Mouse (Mus musculus) embryo, embryonic 11.5 days (tissue): ENCODE data around the gene Card9.

Experiments
- DNase-seq: peaks from one replicate; pipeline ENCODE4 v3.0.0-alpha.2; 2012; ENCODE audit warnings: low read depth, low spot score

Gene Card9

DNA sequence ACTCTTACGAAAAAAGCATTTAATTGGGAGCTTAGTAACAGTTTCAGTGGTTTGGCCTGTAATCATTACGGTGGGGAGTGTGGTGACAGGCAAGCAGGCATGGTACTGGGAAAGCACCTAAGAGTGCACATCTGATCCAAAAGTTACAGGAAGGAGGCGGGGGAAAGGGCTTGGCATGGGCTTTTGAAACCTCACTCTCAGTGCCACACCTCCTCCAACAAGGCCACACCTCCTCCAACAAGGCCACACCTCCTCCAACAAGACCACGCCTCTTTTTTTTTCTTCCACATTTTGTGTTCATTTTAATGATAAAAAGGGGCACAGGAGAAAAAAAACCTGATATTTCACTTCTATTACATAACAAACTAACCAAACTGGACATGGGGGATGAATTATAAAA, 32.9 kb downstream of the Card9 start:
- DNase-seq: no peak

GRCm38 (mm10) chr2:26325386-26326181, 35.1 kb downstream of the Card9 start:
- DNase-seq: peak; percentile 54

DNA sequence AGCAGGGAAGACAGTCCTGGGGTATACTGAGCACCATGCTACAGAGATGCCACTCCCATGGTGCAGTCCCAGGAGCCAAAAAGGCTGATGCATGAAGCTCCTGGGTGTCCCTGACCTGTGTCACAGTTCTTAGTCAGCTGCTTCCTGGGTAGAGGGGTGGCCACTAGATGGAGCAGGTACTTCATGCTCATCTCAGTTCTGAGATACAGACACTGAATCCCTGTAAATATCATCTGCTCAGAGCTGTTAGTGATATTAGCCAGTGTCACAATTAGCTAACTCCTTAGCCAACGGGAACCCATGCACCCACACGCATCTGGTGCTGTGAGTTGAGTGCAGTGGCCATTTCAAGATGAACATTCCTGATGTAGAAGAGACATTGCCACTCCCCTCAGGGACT, 35.8 kb downstream of the Card9 start:
- DNase-seq: no peak

DNA sequence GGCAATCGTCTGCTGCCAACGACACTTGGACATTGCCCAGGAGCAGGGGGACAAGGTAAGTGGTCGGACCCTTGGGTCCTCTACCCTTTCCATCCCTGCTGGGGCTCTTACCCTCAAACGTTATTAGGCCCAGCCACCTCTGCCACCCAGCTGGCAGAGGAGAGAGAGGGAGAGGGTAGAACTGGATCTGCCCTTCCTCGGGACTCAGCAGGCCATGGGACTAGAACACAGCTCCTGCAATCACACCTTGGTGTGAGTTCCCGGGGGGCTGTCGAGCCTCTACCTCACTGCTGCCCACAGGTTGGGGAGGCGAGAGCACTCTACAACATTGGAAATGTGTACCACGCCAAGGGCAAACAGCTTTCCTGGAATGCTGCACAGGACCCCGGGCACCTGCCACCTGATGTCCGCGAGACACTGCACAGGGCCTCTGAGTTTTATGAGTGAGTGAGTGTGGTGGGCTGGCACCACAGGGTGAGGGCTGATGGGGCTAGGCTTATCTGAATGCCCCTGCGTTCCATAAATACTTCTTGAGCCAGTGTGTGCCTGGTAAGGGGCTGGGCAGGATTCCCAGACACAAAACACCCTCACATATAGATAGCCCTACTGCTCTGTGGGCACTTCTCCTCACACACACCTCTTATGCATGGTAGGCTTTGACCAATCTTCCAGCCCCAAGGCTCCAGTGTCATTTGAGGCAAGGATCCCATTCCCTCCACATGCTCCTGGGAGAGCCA, 37.0 kb downstream of the Card9 start:
- DNase-seq: no peak

DNA sequence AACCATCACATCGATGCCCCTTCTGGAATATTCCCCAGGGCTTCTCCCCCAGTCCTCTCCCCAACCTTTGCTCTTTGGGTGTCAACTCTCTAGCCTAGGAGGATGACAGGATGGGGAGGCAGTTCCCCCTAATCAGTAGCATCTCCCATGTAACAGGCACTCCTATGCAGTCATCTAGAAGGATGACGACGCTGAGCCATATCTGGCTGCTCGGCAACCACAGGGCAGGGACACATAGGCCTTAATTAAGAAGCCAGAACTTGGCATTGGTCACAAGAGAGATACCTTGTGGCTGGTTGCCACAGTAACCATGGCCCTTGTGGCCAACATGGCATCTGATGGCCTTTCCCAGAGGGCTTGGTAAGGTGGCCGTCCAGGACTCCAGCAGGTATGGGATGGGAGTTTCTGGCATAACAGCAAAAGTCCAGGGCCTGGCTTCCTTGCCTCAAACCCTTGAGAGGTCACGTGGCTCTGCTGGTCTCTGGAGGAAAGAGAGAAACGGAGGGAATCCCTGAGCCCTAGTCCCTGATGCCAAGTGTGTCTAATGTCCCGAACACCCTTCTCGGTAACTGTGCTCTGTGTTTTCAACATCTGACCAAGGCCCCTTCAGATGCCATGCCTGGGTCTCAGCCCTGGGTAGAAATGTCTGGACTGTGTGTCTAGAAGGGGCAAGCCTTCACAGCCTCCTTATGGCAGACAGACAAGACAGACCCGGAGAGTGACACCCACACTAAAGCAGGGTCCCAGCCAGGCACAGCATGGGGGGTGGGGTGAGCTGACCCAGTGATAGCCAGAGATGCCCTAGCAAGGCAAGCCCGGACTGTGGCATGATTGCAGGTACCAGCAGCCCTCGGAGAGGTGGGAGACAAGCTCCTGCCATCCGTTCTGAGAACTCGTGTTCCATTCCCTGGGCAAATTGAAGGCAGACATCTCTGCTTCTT, 40.2 kb downstream of the Card9 start:
- DNase-seq: no peak

DNA sequence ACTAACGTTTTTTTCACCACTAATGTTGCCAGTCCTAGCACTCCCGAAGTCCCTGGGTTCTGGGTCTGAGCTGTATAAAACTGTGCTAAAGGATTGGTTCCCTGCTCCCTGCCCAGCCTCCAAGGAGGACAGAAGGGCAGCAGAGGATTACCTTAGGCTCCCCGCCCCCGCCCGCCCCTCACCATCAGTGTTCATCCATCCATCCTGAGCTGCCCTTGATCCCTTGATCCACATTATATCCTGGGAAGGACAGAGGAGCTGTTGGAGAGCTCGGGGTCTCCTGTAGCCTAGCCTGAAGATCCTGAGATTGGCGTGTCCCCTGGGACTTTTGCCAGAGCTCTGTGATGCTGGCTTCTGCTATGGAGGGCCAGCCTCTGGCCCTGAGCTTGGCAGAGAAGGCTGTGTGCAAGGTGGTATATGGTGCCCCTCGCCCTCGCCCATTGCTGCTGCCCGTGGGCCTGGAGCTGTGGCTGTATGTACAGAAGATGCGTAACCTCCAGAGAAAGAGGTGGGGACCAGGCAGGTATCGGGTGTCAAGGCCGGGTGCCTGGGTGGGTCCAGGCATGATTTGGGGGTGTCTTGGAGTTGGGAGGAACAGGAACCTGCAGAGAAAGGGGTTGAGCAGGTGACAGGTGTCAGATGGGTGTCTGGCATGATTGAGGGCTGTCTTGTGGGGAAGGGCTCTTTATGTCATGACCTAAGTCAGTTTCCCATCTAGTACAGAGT, 41.0 kb downstream of the Card9 start:
- no peak for DNase-seq

DNA sequence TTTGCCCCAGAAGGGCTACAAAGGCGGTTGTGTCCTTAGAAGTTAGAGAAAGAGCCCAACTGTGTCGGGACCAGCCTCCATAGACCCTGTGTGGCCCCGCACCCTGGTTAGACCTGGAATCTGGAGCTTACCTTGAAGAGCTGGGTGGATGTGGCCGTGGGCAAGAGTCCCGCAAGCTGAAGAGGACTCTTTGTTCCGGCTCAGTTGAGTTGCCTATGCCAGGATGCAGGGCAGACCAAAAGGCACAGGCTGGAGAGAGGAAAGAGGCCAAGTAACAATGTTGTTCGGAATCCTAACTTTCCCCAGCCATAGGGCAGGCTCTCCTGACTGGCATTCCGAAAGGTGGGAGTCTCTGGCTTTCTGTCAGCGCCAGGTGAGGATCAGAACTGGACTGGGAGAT, 41.6 kb downstream of the Card9 start:
- DNase-seq: no peak

- no peak for DNase-seq
Measured at GRCm38 (mm10) chr2:26317991-26318672, 42.6 kb downstream of the Card9 start.

- no peak for DNase-seq
Measured at GRCm38 (mm10) chr2:26317371-26317770, 43.3 kb downstream of the Card9 start.

DNA sequence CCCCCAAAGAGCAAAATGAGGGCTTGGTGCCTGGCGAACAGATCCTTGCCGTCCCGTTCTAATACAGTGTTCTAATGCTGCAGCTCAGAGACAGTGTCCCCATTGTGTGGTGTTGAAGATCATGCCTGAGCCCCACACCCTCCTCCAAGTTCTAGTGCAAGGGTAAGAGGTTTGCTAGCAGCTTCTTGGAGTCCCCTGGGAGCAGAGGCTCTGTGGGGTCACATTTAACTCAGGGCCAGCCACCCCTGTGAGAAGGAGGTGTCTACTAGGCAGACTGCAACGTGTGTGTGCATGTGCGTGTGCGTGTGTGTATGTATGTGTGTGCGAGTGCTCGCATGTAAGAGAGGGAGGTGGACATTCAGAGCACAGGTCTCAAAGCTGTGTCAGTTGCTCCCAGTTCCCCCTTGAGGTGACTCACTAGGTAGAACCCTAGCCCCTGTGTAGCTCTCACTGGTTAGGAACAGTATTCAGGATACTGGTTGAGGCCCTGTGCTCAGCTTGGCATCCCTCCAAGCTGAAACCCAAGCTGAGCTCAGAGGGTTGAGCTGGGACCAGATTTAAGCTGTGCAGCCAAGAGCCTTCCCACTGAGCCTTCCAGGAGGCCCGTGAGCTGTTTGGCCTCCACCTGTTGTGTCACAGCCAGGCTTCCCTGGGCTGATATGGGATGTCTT, 44.0 kb downstream of the Card9 start:
- no peak for DNase-seq

- DNase-seq: no peak
Measured at GRCm38 (mm10) chr2:26315925-26316311, 44.8 kb downstream of the Card9 start.

- peak; percentile 81 for DNase-seq
Measured at GRCm38 (mm10) chr2:26315072-26315924, 45.4 kb downstream of the Card9 start, which contains the start of gene Gpsm1. Gene Gpsm1 (plus strand): TSS chr2:26315515.

GRCm38 (mm10) chr2:26314281-26315071, 46.2 kb downstream of the Card9 start:
- no peak for DNase-seq

DNA sequence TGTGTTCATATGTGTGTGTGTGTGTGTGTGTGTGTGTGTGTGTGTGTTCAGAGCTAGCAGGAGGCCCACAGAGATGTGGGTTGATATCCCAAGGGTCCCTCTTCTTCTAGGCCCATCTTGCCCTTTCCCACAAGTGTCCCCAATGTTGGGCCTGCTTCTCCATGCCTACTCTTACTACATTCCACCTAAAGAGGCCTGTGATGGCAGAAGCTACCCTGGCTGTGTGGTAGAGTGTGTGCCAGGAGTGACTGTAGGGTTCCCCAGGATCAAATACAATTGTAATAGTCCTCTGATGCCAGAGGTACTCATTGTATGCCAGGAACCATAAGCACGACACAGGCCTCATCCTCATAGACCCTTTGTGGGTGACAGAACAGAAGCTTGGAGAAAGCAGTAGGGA, 47.3 kb downstream of the Card9 start:
- no peak for DNase-seq

DNA sequence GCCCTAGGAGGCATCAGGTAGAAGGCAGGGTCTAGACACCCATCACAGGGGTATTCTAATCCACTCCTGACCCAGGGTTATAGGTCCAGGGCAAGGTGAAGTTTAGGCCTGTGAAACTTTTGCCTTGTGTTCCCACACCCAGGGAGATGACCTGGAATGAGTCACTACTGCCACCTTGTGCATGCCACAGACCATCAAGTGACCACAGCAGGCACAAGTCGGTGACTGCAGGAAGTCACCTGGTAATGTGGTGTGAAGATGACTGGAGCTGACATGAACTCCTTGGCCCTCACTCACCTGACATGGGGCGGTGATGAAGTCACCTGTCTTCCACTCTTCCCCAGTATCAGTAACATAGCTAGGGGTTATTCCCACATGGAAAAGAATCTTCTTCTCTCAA, 47.9 kb downstream of the Card9 start:
- DNase-seq: no peak

GRCm38 (mm10) chr2:26311936-26312335, 48.8 kb downstream of the Card9 start:
- DNase-seq: no peak

DNA sequence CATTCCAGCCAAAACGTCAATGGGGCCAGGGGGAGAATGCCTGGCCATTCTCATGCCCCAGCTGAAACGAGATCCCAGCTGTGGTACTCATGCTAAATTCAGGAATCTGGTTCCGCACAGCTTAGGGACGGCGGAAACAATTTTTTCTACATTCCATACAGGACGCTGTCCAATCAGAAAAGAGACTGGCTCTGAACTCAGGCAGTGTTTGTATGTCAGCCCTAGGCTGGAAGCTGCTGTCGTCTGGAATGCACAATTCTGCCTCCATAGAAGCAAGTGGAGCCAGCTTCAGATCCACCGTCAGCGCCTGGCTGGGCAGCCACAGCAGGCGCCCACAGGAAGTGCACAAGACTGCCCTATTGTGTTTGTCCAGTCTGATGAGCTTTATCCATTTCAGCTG, 51.0 kb downstream of the Card9 start:
- DNase-seq: peak; percentile 62

- DNase-seq: no peak
Measured at GRCm38 (mm10) chr2:26306702-26307101, 54.0 kb downstream of the Card9 start.
